Mouse (Mus musculus): ENCODE results near the gene Lama4. TPM values are rescaled to one million over a fixed set of nuclear protein-coding genes. Genes with fewer than 3 reads are reported as not detected.

Gene Lama4
- polyA plus RNA-seq, 1 experiment from 2014 or later = 24.8 TPM

- ATAC-seq (replicated peaks; ENCODE audit: insufficient number of reproducible peaks, low FRiP score, low TSS enrichment, low read depth) (no peak), DNase-seq (ENCODE audit: low spot score) (peak; percentile 33)
- H3K4me1 ChIP-seq (ENCODE audit: control insufficient read depth, insufficient read depth, low read length) = no peaks in the 10 kb centered on the region
- no peak overlapping the region for H3K4me3 ChIP-seq (ENCODE audit: low read depth, low read length)
- no peak overlapping the region for H3K4me2 ChIP-seq (ENCODE audit: low read depth, low read length)
- no peak overlapping the region for H3K9ac ChIP-seq (replicated peaks; ENCODE audit: low read length)
- no peaks in the 10 kb centered on the region for H3K36me3 ChIP-seq (replicated peaks; ENCODE audit: control insufficient read depth, insufficient read depth, low read depth, low read length)
- no peaks in the 10 kb centered on the region for H3K9me3 ChIP-seq (replicated peaks; ENCODE audit: control insufficient read depth, low read length)
- 42% methylated on average over 4 of the region's 4 CpGs for WGBS
- no peaks in the 10 kb centered on the region for H3K27me3 ChIP-seq (ENCODE audit: control insufficient read depth, insufficient read depth, low read length)
- no peak overlapping the region for H3K27ac ChIP-seq (replicated peaks; ENCODE audit: low read depth, low read length)
Measured at GRCm38 (mm10) chr10:39121412-39121811, 156.1 kb downstream of the Lama4 start.

- Histone ChIP-seq H3K9ac (replicated peaks; ENCODE audit: low read length) (peak within 1 kb of the TSS; percentile 73), H3K36me3 (replicated peaks; ENCODE audit: control insufficient read depth, insufficient read depth, low read depth, low read length) (no peaks in the 10 kb centered on the region; the same call in 1 of the 2 replicates), H3K4me3 (ENCODE audit: low read depth, low read length) (peak within 1 kb of the TSS; percentile 73), H3K4me1 (ENCODE audit: control insufficient read depth, insufficient read depth, low read length) (0 out of 2 replicates have a peak, but pooled peaks cover 2% of the 10 kb centered on the region), H3K9me3 (replicated peaks; ENCODE audit: control insufficient read depth, low read length) (no peaks in the 10 kb centered on the region), H3K27me3 (ENCODE audit: control insufficient read depth, insufficient read depth, low read length) (no peaks in the 10 kb centered on the region), H3K4me2 (ENCODE audit: low read depth, low read length) (peak within 1 kb of the TSS; percentile 80), H3K27ac (replicated peaks; ENCODE audit: low read depth, low read length) (no peak within 1 kb of the TSS)
- WGBS = 5% methylated on average over 47 of the region's 47 CpGs
- ATAC-seq (replicated peaks; ENCODE audit: insufficient number of reproducible peaks, low FRiP score, low TSS enrichment, low read depth) = peak; percentile 91
- peak; percentile 98 for DNase-seq (ENCODE audit: low spot score)
Measured at GRCm38 (mm10) chr10:39133462-39134310, 168.4 kb downstream of the Lama4 start, which contains the start of the genes Fam229b and Tube1. Fam229b (minus strand) TSS chr10:39133914. Tube1 (plus strand) TSS chr10:39133976.

DNA sequence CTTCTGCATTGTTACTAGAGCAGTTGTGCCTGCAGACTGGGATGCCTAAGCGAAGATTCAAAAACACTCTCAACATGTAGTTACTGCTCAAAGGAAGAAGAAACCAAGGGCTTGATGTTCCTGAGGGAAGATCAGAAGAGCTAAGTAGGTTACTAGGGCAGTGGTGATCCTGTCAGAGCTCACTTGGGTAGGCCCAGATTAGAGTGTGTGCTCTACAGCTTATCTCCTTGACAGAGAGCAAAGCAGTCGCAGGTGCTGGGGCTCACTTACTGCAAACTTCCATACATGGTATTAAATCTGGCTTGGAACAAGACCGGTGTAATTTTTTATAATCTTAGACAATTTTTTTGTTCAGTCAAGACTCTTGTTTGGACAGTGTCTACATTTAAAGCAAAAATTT is 172.5 kb downstream of the Lama4 start:
- H3K36me3 ChIP-seq (replicated peaks; ENCODE audit: control insufficient read depth, insufficient read depth, low read depth, low read length) = no peaks in the 10 kb centered on the region; the same call in 1 of the 2 replicates
- no peak overlapping the region for H3K4me2 ChIP-seq (ENCODE audit: low read depth, low read length)
- 93% methylated on average over 3 of the region's 3 CpGs for WGBS
- no peak overlapping the region for H3K9ac ChIP-seq (replicated peaks; ENCODE audit: low read length)
- DNase-seq (ENCODE audit: low spot score) = no peak
- no peak overlapping the region for H3K27ac ChIP-seq (replicated peaks; ENCODE audit: low read depth, low read length)
- no peak for ATAC-seq (replicated peaks; ENCODE audit: insufficient number of reproducible peaks, low FRiP score, low TSS enrichment, low read depth)
- H3K27me3 ChIP-seq (ENCODE audit: control insufficient read depth, insufficient read depth, low read length) = no peaks in the 10 kb centered on the region
- H3K9me3 ChIP-seq (replicated peaks; ENCODE audit: control insufficient read depth, low read length) = no peaks in the 10 kb centered on the region
- no peak overlapping the region for H3K4me3 ChIP-seq (ENCODE audit: low read depth, low read length)
- 0 out of 2 replicates have a peak, but pooled peaks cover 2% of the 10 kb centered on the region for H3K4me1 ChIP-seq (ENCODE audit: control insufficient read depth, insufficient read depth, low read length)

GRCm38 (mm10) chr10:39138761-39139160 is 173.4 kb downstream of the Lama4 start:
- Histone ChIP-seq H3K4me3 (ENCODE audit: low read depth, low read length) (no peak overlapping the region), H3K4me2 (ENCODE audit: low read depth, low read length) (no peak overlapping the region), H3K4me1 (ENCODE audit: control insufficient read depth, insufficient read depth, low read length) (0 out of 2 replicates have a peak, but pooled peaks cover 2% of the 10 kb centered on the region), H3K9me3 (replicated peaks; ENCODE audit: control insufficient read depth, low read length) (no peaks in the 10 kb centered on the region), H3K27me3 (ENCODE audit: control insufficient read depth, insufficient read depth, low read length) (no peaks in the 10 kb centered on the region), H3K27ac (replicated peaks; ENCODE audit: low read depth, low read length) (no peak overlapping the region), H3K36me3 (replicated peaks; ENCODE audit: control insufficient read depth, insufficient read depth, low read depth, low read length) (no peaks in the 10 kb centered on the region; the same call in 1 of the 2 replicates), H3K9ac (replicated peaks; ENCODE audit: low read length) (no peak overlapping the region)
- ATAC-seq (replicated peaks; ENCODE audit: insufficient number of reproducible peaks, low FRiP score, low TSS enrichment, low read depth) = no peak
- DNase-seq (ENCODE audit: low spot score) = no peak
- WGBS = 86% methylated on average over 6 of the region's 6 CpGs

DNA sequence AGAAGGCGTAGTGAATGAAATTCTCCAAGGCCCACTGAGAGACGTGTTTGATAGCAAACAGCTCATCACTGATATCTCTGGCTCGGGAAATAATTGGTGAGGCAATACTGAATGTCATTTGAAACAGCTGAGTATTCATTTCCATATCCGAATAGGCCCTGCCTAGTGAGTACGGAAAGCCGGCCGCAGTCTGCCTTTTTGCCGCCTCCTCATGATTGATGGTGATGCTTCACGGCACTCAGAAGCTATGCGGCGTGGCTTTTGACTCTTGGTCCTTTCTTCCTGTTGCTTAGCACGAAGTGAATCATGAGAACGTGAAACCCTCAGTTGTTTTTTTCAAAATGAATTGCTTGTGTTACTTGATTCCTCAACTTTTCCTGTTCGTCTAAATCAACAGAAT is 175.5 kb downstream of the Lama4 start:
- no peaks in the 10 kb centered on the region; the same call in 1 of the 2 replicates for H3K36me3 ChIP-seq (replicated peaks; ENCODE audit: control insufficient read depth, insufficient read depth, low read depth, low read length)
- no peaks in the 10 kb centered on the region for H3K4me1 ChIP-seq (ENCODE audit: control insufficient read depth, insufficient read depth, low read length)
- ATAC-seq (replicated peaks; ENCODE audit: insufficient number of reproducible peaks, low FRiP score, low TSS enrichment, low read depth) = no peak
- H3K27ac ChIP-seq (replicated peaks; ENCODE audit: low read depth, low read length) = no peak overlapping the region
- no peak overlapping the region for H3K9ac ChIP-seq (replicated peaks; ENCODE audit: low read length)
- H3K27me3 ChIP-seq (ENCODE audit: control insufficient read depth, insufficient read depth, low read length) = no peaks in the 10 kb centered on the region
- no peak overlapping the region for H3K4me2 ChIP-seq (ENCODE audit: low read depth, low read length)
- DNase-seq (ENCODE audit: low spot score) = no peak
- WGBS = 83% methylated on average over 14 of the region's 14 CpGs
- no peaks in the 10 kb centered on the region for H3K9me3 ChIP-seq (replicated peaks; ENCODE audit: control insufficient read depth, low read length)
- H3K4me3 ChIP-seq (ENCODE audit: low read depth, low read length) = no peak overlapping the region

- Histone ChIP-seq H3K27me3 (ENCODE audit: control insufficient read depth, insufficient read depth, low read length) (no peaks in the 10 kb centered on the region), H3K9ac (replicated peaks; ENCODE audit: low read length) (no peak overlapping the region), H3K36me3 (replicated peaks; ENCODE audit: control insufficient read depth, insufficient read depth, low read depth, low read length) (no peaks in the 10 kb centered on the region; the same call in 1 of the 2 replicates), H3K4me1 (ENCODE audit: control insufficient read depth, insufficient read depth, low read length) (no peaks in the 10 kb centered on the region), H3K4me3 (ENCODE audit: low read depth, low read length) (no peak overlapping the region), H3K27ac (replicated peaks; ENCODE audit: low read depth, low read length) (no peak overlapping the region), H3K9me3 (replicated peaks; ENCODE audit: control insufficient read depth, low read length) (no peaks in the 10 kb centered on the region), H3K4me2 (ENCODE audit: low read depth, low read length) (no peak overlapping the region)
- DNase-seq (ENCODE audit: low spot score) (no peak), ATAC-seq (replicated peaks; ENCODE audit: insufficient number of reproducible peaks, low FRiP score, low TSS enrichment, low read depth) (no peak)
- WGBS = 92% methylated on average over 2 of the region's 2 CpGs
Measured at GRCm38 (mm10) chr10:39141401-39141800, 176.1 kb downstream of the Lama4 start.

DNA sequence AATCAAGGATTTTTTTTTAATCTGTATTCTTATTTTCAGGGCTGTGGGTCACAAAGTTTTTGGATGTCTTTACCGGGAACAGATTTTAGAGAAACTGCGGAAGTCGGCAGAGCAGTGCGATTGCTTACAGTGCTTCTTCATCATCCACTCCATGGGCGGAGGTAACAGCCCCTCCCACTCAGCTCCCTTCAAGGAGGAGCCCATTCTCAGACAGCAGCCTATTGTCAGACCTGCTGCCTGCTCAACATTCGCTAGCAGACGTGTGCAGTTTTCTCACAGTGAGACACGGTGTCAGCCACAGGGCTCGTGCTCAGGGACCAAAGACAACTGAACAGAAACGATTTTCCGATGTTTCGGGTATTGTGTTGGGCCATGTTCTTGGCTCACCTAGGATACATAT is 176.9 kb downstream of the Lama4 start:
- 80% methylated on average over 12 of the region's 12 CpGs for WGBS
- H3K27ac ChIP-seq (replicated peaks; ENCODE audit: low read depth, low read length) = no peak overlapping the region
- H3K27me3 ChIP-seq (ENCODE audit: control insufficient read depth, insufficient read depth, low read length) = no peaks in the 10 kb centered on the region
- no peak overlapping the region for H3K9ac ChIP-seq (replicated peaks; ENCODE audit: low read length)
- no peak overlapping the region for H3K4me3 ChIP-seq (ENCODE audit: low read depth, low read length)
- H3K4me2 ChIP-seq (ENCODE audit: low read depth, low read length) = no peak overlapping the region
- DNase-seq (ENCODE audit: low spot score) (no peak), ATAC-seq (replicated peaks; ENCODE audit: insufficient number of reproducible peaks, low FRiP score, low TSS enrichment, low read depth) (no peak)
- H3K4me1 ChIP-seq (ENCODE audit: control insufficient read depth, insufficient read depth, low read length) = no peaks in the 10 kb centered on the region
- no peaks in the 10 kb centered on the region; the same call in 1 of the 2 replicates for H3K36me3 ChIP-seq (replicated peaks; ENCODE audit: control insufficient read depth, insufficient read depth, low read depth, low read length)
- no peaks in the 10 kb centered on the region for H3K9me3 ChIP-seq (replicated peaks; ENCODE audit: control insufficient read depth, low read length)

GRCm38 (mm10) chr10:39156719-39157118 is 191.4 kb downstream of the Lama4 start:
- no peak for ATAC-seq (replicated peaks; ENCODE audit: insufficient number of reproducible peaks, low FRiP score, low TSS enrichment, low read depth)
- no peak for DNase-seq (ENCODE audit: low spot score)
- no peaks in the 10 kb centered on the region for H3K27me3 ChIP-seq (ENCODE audit: control insufficient read depth, insufficient read depth, low read length)
- no peaks in the 10 kb centered on the region for H3K9me3 ChIP-seq (replicated peaks; ENCODE audit: control insufficient read depth, low read length)
- H3K9ac ChIP-seq (replicated peaks; ENCODE audit: low read length) = no peak overlapping the region
- WGBS = 72% methylated on average over 5 of the region's 5 CpGs
- no peak overlapping the region for H3K27ac ChIP-seq (replicated peaks; ENCODE audit: low read depth, low read length)
- H3K4me3 ChIP-seq (ENCODE audit: low read depth, low read length) = no peak overlapping the region
- no peaks in the 10 kb centered on the region for H3K36me3 ChIP-seq (replicated peaks; ENCODE audit: control insufficient read depth, insufficient read depth, low read depth, low read length)
- no peak overlapping the region for H3K4me2 ChIP-seq (ENCODE audit: low read depth, low read length)
- H3K4me1 ChIP-seq (ENCODE audit: control insufficient read depth, insufficient read depth, low read length) = no peaks in the 10 kb centered on the region
